Mouse (Mus musculus) subcutaneous adipose tissue, adult 2 months (tissue): Measurements from ENCODE around the gene 4833427G06Rik. TPM values are rescaled to one million over a fixed set of nuclear protein-coding genes. Genes with fewer than 3 reads are reported as not detected.

Source experiments
- polyA plus RNA-seq: library from polyadenylated mRNA; depleted of rRNA; stranded (reverse); fragments of >200 nt; gene quantifications from 2 replicates; pipeline ENCODE4 v1.2.3, GENCODE M21; 2012; ENCODE audit warnings: low replicate concordance; rRNA removed

The 4833427G06Rik gene
- not detected in 2 replicates for polyA plus RNA-seq

DNA sequence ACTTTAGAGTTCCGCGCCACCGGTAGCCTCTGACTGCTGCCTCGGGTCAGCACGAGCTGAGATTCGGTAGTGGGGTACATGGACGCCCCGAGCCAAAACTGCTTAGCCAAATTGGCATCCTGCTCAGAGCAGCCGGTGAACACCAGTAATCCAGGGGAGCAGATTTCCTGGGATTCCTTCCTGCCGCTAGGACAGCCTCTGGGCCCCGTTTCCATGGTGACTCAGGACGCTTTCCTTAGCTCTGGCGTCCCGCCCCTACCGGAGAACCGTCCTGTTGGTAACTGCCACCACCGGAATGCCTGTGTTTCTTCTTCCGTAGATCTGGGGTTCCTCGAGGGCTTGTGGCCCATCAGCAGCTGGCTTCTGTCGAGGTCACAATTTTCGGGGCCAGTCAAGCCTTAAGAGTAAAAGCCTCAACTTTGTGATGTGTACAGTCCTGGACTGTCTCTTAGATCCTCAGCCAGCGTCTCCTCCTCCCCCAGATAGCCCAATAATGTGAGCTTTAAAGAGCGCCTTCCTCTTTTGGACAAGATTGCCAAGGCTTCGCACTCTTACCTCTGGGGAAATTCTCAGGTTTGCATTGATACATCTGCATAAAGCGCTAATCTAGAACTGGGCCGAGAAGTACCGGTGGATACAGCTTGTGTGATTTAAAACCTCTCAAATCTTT lies at the start of gene 4833427G06Rik:
TSS of gene 4833427G06Rik (minus strand) at position 323 of the 670 bp plus-strand sequence.

GRCm38 (mm10) chr9:51076979-51077315 lies 24.9 kb downstream of the 4833427G06Rik start, which contains the start of gene Layn:
Gene Layn (minus strand): TSS chr9:51077094.

GRCm38 (mm10) chr9:51060601-51061000 lies 41.3 kb downstream of the 4833427G06Rik start, which contains the start of gene Btg4:
Gene Btg4 (plus strand): TSS chr9:51060901.

Other genes with a start within 250 kb of the 4833427G06Rik start
- gene Sik2, start 93.0 kb downstream of the 4833427G06Rik start, polyA plus RNA-seq, result 91.9 and 189 TPM in 2 replicates
- not detected in 2 replicates for gene Btg4, start 41.2 kb downstream of the 4833427G06Rik start, polyA plus RNA-seq
- 4.1 and 6.7 TPM in 2 replicates for gene Layn, start 25.0 kb downstream of the 4833427G06Rik start, polyA plus RNA-seq
- 0.01 and 0.05 TPM in 2 replicates for gene Gm32742, start 63.4 kb upstream of the 4833427G06Rik start, polyA plus RNA-seq
- gene Pou2af1, start 111.6 kb upstream of the 4833427G06Rik start, polyA plus RNA-seq, result 0.43 and 0.53 TPM in 2 replicates
- 6.4 and 17.8 TPM in 2 replicates for gene Colca2, start 176.5 kb upstream of the 4833427G06Rik start, polyA plus RNA-seq
- gene 1810046K07Rik, start 226.8 kb upstream of the 4833427G06Rik start, polyA plus RNA-seq, result 0.13 and 0.51 TPM in 2 replicates